Mouse (Mus musculus): ENCODE measurements at regions not wholly inside any gene's neighbourhood (a gene's known extent, or its start where the extent isn't known, plus 50 kb on each side); places are given as distances from the start of the nearest gene placed in this dataset.
A peak's percentile ranks its signal among the peaks of the same experiment; 100 is the strongest.

- no peak for DNase-seq (ENCODE audit: inconsistent ontology term)
Observed at GRCm38 (mm10) chr2:137437741-137438140, 321.3 kb upstream of the Jag1 start.

- no peak for DNase-seq (ENCODE audit: inconsistent ontology term)
Observed at GRCm38 (mm10) chr2:137436161-137436560, 319.7 kb upstream of the Jag1 start.

- DNase-seq (ENCODE audit: inconsistent ontology term): no peak
Observed at GRCm38 (mm10) chr2:137422656-137423055, 306.2 kb upstream of the Jag1 start.

- no peak for DNase-seq (ENCODE audit: inconsistent ontology term)
Observed at GRCm38 (mm10) chr2:137419678-137420077, 303.2 kb upstream of the Jag1 start.

- no peak for DNase-seq (ENCODE audit: inconsistent ontology term)
Observed at GRCm38 (mm10) chr2:137417691-137418090, 301.2 kb upstream of the Jag1 start.

GRCm38 (mm10) chr2:137413432-137413831 is 297.0 kb upstream of the Jag1 start:
- no peak for DNase-seq (ENCODE audit: inconsistent ontology term)

- DNase-seq (ENCODE audit: inconsistent ontology term): peak; percentile 75
Observed at GRCm38 (mm10) chr2:137409611-137410010, 293.2 kb upstream of the Jag1 start.

- DNase-seq (ENCODE audit: inconsistent ontology term): no peak
Observed at GRCm38 (mm10) chr2:137408294-137408693, 291.9 kb upstream of the Jag1 start.

- DNase-seq (ENCODE audit: inconsistent ontology term): no peak
Observed at GRCm38 (mm10) chr2:137393486-137393885, 277.0 kb upstream of the Jag1 start.

GRCm38 (mm10) chr2:137379816-137380215 is 263.4 kb upstream of the Jag1 start:
- DNase-seq (ENCODE audit: inconsistent ontology term): no peak

GRCm38 (mm10) chr2:137375346-137375745 is 258.9 kb upstream of the Jag1 start:
- no peak for DNase-seq (ENCODE audit: inconsistent ontology term)

GRCm38 (mm10) chr2:137371062-137371461 is 254.6 kb upstream of the Jag1 start:
- DNase-seq (ENCODE audit: inconsistent ontology term): peak; percentile 17

- no peak for DNase-seq (ENCODE audit: inconsistent ontology term)
Observed at GRCm38 (mm10) chr2:137363006-137363405, 246.6 kb upstream of the Jag1 start.

GRCm38 (mm10) chr2:137357181-137357738 is 240.8 kb upstream of the Jag1 start:
- no peak for DNase-seq (ENCODE audit: inconsistent ontology term)

- DNase-seq (ENCODE audit: inconsistent ontology term): peak; percentile 57
Observed at GRCm38 (mm10) chr2:137343736-137344135, 227.3 kb upstream of the Jag1 start.

- DNase-seq (ENCODE audit: inconsistent ontology term): no peak
Observed at GRCm38 (mm10) chr2:137329995-137330394, 213.6 kb upstream of the Jag1 start.

- no peak for DNase-seq (ENCODE audit: inconsistent ontology term)
Observed at GRCm38 (mm10) chr2:137323445-137323844, 207.0 kb upstream of the Jag1 start.

GRCm38 (mm10) chr2:137310511-137310910 is 194.1 kb upstream of the Jag1 start:
- no peak for DNase-seq (ENCODE audit: inconsistent ontology term)

GRCm38 (mm10) chr2:137308116-137308515 is 191.7 kb upstream of the Jag1 start:
- DNase-seq (ENCODE audit: inconsistent ontology term): no peak

GRCm38 (mm10) chr2:137301474-137302267 is 185.2 kb upstream of the Jag1 start:
- no peak for DNase-seq (ENCODE audit: inconsistent ontology term)

GRCm38 (mm10) chr2:137289231-137289630 is 172.8 kb upstream of the Jag1 start:
- no peak for DNase-seq (ENCODE audit: inconsistent ontology term)

- DNase-seq (ENCODE audit: inconsistent ontology term): peak; percentile 52
Observed at GRCm38 (mm10) chr2:137271575-137272180, 155.2 kb upstream of the Jag1 start.

- DNase-seq (ENCODE audit: inconsistent ontology term): peak; percentile 27
Observed at GRCm38 (mm10) chr2:137262911-137263310, 146.5 kb upstream of the Jag1 start.

Measured in Muller cell, postnatal 12 days (primary cell).